Mouse (Mus musculus) MEL (cell line): ENCODE results near the gene Rnf215. TPM values are rescaled to one million over a fixed set of nuclear protein-coding genes. Genes with fewer than 3 reads are reported as not detected.
A peak's percentile ranks its signal among the peaks of the same experiment; 100 is the strongest.

Source experiments
- DNase-seq: peaks from one replicate; pipeline ENCODE4 v3.0.0; 2011; ENCODE audit warnings: low read depth, low spot score
- H3K27ac ChIP-seq: 2 replicates; pipeline ENCODE4 v1.5.1; 2012; ENCODE audit warnings: low read depth, mild to moderate bottlenecking, control low read depth, low read length, moderate library complexity; ENCODE audit not compliant: control insufficient read depth
- H3K27me3 ChIP-seq, 2 experiments: fragments of 150-350 bp in 1 of 2; sonication (generic) in 1 of 2; 2 replicates each; pipeline ENCODE4 v1.6.1; 2012; ENCODE audit warnings: low read length in 2 of 2, mild to moderate bottlenecking in 2 of 2, improper control_type of control experiment in 1 of 2, moderate library complexity in 1 of 2; ENCODE audit not compliant: insufficient read depth in 2 of 2, control insufficient read depth in 1 of 2
- H3K36me3 ChIP-seq, 2 experiments: 2 replicates each; pipeline ENCODE4 v1.6.1; 2012 to 2014; ENCODE audit warnings: low read length in 2 of 2, improper control_type of control experiment in 1 of 2, inconsistent platforms in 1 of 2, mild to moderate bottlenecking in 1 of 2; ENCODE audit not compliant: insufficient read depth in 2 of 2, control insufficient read depth in 1 of 2
- H3K4me1 ChIP-seq, 2 experiments: fragments of 150-350 bp in 1 of 2; sonication (generic) in 1 of 2; 2 replicates each; pipeline ENCODE4 v1.6.1; 2012; ENCODE audit warnings: low read length in 2 of 2, improper control_type of control experiment in 1 of 2, mild to moderate bottlenecking in 1 of 2; ENCODE audit not compliant: insufficient read depth in 2 of 2, control insufficient read depth in 1 of 2
- H3K4me3 ChIP-seq, 2 experiments: fragments of 150-350 bp in 1 of 2; sonication (generic) in 1 of 2; 2 replicates each; pipeline ENCODE4 v1.5.1; 2012; ENCODE audit warnings: low read depth in 2 of 2, low read length in 2 of 2, mild to moderate bottlenecking in 2 of 2, moderate library complexity in 2 of 2, control low read depth in 1 of 2, improper control_type of control experiment in 1 of 2; ENCODE audit not compliant: control insufficient read depth in 1 of 2, insufficient read depth in 1 of 2
- H3K79me2 ChIP-seq: 2 replicates; pipeline ENCODE4 v1.6.1; 2012; ENCODE audit warnings: mild to moderate bottlenecking, low read length, moderate library complexity; ENCODE audit not compliant: control insufficient read depth, poor library complexity, insufficient read depth
- H3K9ac ChIP-seq: 2 replicates; pipeline ENCODE4 v1.6.1; 2012; ENCODE audit warnings: low read depth, mild to moderate bottlenecking, control low read depth, low read length, moderate library complexity; ENCODE audit not compliant: control insufficient read depth, poor library complexity, severe bottlenecking
- H3K9me3 ChIP-seq: fragments of 150-350 bp; sonication (generic); replicated peaks from 2 replicates; pipeline ENCODE4 v1.6.1; 2012; ENCODE audit warnings: mild to moderate bottlenecking, low read length, improper control_type of control experiment, moderate library complexity; ENCODE audit not compliant: insufficient read depth
- CHD2 ChIP-seq: IDR thresholded peaks from 2 replicates; pipeline ENCODE4 v1.6.1; 2011; ENCODE audit warnings: low read length, improper control_type of control experiment
- CTCF ChIP-seq, 3 experiments: IDR thresholded peaks in 2 of 3; conservative IDR thresholded peaks in 1 of 3; 2 replicates each; pipeline ENCODE4 v1.5.1; 2011 to 2012; ENCODE audit warnings: low read length in 3 of 3, low read depth in 2 of 3, mild to moderate bottlenecking in 2 of 3, improper control_type of control experiment in 1 of 3, inconsistent platforms in 1 of 3, mixed read lengths in 1 of 3, moderate library complexity in 1 of 3; ENCODE audit not compliant: control insufficient read depth in 1 of 3, insufficient read depth in 1 of 3, poor library complexity in 1 of 3, severe bottlenecking in 1 of 3
- E2F4 ChIP-seq: IDR thresholded peaks from 2 replicates; pipeline ENCODE4 v1.6.1; 2011; ENCODE audit warnings: low read depth, low read length, improper control_type of control experiment, borderline replicate concordance
- ELF1 ChIP-seq: IDR thresholded peaks from 2 replicates; pipeline ENCODE4 v1.6.1; 2014; ENCODE audit warnings: low read depth, mild to moderate bottlenecking, inconsistent platforms, low read length, improper control_type of control experiment, moderate library complexity
- HCFC1 ChIP-seq: IDR thresholded peaks from 2 replicates; pipeline ENCODE4 v1.6.1; 2012; ENCODE audit warnings: low read depth, mild to moderate bottlenecking, inconsistent platforms, low read length, improper control_type of control experiment, moderate library complexity
- JUND ChIP-seq: IDR thresholded peaks from 2 replicates; pipeline ENCODE4 v1.6.1; 2011; ENCODE audit warnings: low read depth, mild to moderate bottlenecking, improper control_type of control experiment, low read length
- MAFK ChIP-seq: IDR thresholded peaks from 2 replicates; pipeline ENCODE4 v1.6.1; 2011; ENCODE audit warnings: low read depth, mild to moderate bottlenecking, low read length, improper control_type of control experiment, borderline replicate concordance
- MAX ChIP-seq: IDR thresholded peaks from 2 replicates; pipeline ENCODE4 v1.6.1; 2011; ENCODE audit warnings: low read length, improper control_type of control experiment
- MAZ ChIP-seq: IDR thresholded peaks from 2 replicates; pipeline ENCODE4 v1.6.1; 2012; ENCODE audit warnings: low read depth, mild to moderate bottlenecking, inconsistent platforms, low read length, improper control_type of control experiment
- MXI1 ChIP-seq: IDR thresholded peaks from 2 replicates; pipeline ENCODE4 v1.6.1; 2011; ENCODE audit warnings: mild to moderate bottlenecking, low read depth, low read length, improper control_type of control experiment
- MYC ChIP-seq: IDR thresholded peaks from 2 replicates; pipeline ENCODE4 v1.6.1; 2011; ENCODE audit warnings: low read depth, mild to moderate bottlenecking, low read length, improper control_type of control experiment, moderate library complexity
- NELFE ChIP-seq: IDR thresholded peaks from 2 replicates; pipeline ENCODE4 v1.6.1; 2011; ENCODE audit warnings: low read depth, low read length, improper control_type of control experiment
- POLR2A ChIP-seq, 2 experiments: IDR thresholded peaks; 2 replicates each; pipeline ENCODE4 v1.6.1; 2011 to 2012; ENCODE audit warnings: low read length in 2 of 2, mild to moderate bottlenecking in 2 of 2, control low read depth in 1 of 2, improper control_type of control experiment in 1 of 2, low read depth in 1 of 2, moderate library complexity in 1 of 2; ENCODE audit not compliant: control insufficient read depth in 1 of 2, insufficient read depth in 1 of 2, poor library complexity in 1 of 2
- POLR2AphosphoS2 ChIP-seq: IDR thresholded peaks from 2 replicates; pipeline ENCODE4 v1.6.1; 2011; ENCODE audit warnings: low read length, improper control_type of control experiment
- POLR2AphosphoS5 ChIP-seq: IDR thresholded peaks from 2 replicates; pipeline ENCODE4 v1.6.1; 2012; ENCODE audit warnings: low read depth, borderline replicate concordance, mild to moderate bottlenecking, inconsistent platforms, low read length, moderate library complexity, mixed read lengths
- RAD21 ChIP-seq: IDR thresholded peaks from 2 replicates; pipeline ENCODE4 v1.6.1; 2011; ENCODE audit warnings: mild to moderate bottlenecking, low read depth, low read length, improper control_type of control experiment
- RCOR1 ChIP-seq: IDR thresholded peaks from 2 replicates; pipeline ENCODE4 v1.6.1; 2012; ENCODE audit warnings: low read depth, mild to moderate bottlenecking, inconsistent platforms, low read length, improper control_type of control experiment
- SIN3A ChIP-seq: IDR thresholded peaks from 2 replicates; pipeline ENCODE4 v1.6.1; 2012; ENCODE audit warnings: low read length, improper control_type of control experiment, inconsistent platforms
- SMC3 ChIP-seq: IDR thresholded peaks from 2 replicates; pipeline ENCODE4 v1.6.1; 2011; ENCODE audit warnings: low read depth, low read length, improper control_type of control experiment
- TAL1 ChIP-seq: IDR thresholded peaks from 2 replicates; pipeline ENCODE4 v1.6.1; 2012; ENCODE audit warnings: mild to moderate bottlenecking, inconsistent platforms, low read length, moderate library complexity, mixed read lengths
- TBP ChIP-seq: IDR thresholded peaks from 2 replicates; pipeline ENCODE4 v1.8.0; 2011; ENCODE audit warnings: low read depth, low read length, improper control_type of control experiment
- UBTF ChIP-seq: IDR thresholded peaks from 2 replicates; pipeline ENCODE4 v1.6.1; 2012; ENCODE audit warnings: low read depth, mild to moderate bottlenecking, inconsistent platforms, low read length, improper control_type of control experiment, moderate library complexity, borderline replicate concordance; ENCODE audit not compliant: insufficient read depth
- USF2 ChIP-seq, 2 experiments: IDR thresholded peaks; 2 replicates each; pipeline ENCODE4 v1.6.1; 2011 to 2012; ENCODE audit warnings: improper control_type of control experiment in 2 of 2, low read length in 2 of 2, borderline replicate concordance in 1 of 2, inconsistent platforms in 1 of 2, low read depth in 1 of 2, mild to moderate bottlenecking in 1 of 2; ENCODE audit not compliant: insufficient read depth in 1 of 2
- ZC3H11A ChIP-seq: IDR thresholded peaks from 2 replicates; pipeline ENCODE4 v1.6.1; 2012; ENCODE audit warnings: low read depth, mild to moderate bottlenecking, inconsistent platforms, low read length, improper control_type of control experiment
- ZMIZ1 ChIP-seq: IDR thresholded peaks from 2 replicates; pipeline ENCODE4 v1.6.1; 2012; ENCODE audit warnings: low read depth, mild to moderate bottlenecking, inconsistent platforms, low read length, improper control_type of control experiment, moderate library complexity
- ZNF384 ChIP-seq: IDR thresholded peaks from 2 replicates; pipeline ENCODE4 v1.6.1; 2012; ENCODE audit warnings: low read depth, mild to moderate bottlenecking, inconsistent platforms, low read length, improper control_type of control experiment
- polyA plus RNA-seq, 2 experiments: library from polyadenylated mRNA; stranded (reverse) in 1 of 2; unstranded in 1 of 2; fragments of >175 nt in 1 of 2; fragments of >200 nt in 1 of 2; gene quantifications; 2 replicates each; pipeline versions ENCODE4 v1.2.1 to v1.2.4; 2012; ENCODE audit warnings: low replicate concordance in 2 of 2, low read depth in 1 of 2; ENCODE audit not compliant: insufficient read length in 2 of 2, insufficient read depth in 1 of 2, missing spikeins in 1 of 2
- total RNA-seq: library from RNA; depleted of rRNA; stranded (reverse); fragments of 300-350 nt; gene quantifications from 2 replicates; pipeline ENCODE4 v1.2.3, GENCODE M21; 2012; rRNA removed

Rnf215 gene
- total RNA-seq (10.1 and 11.3 TPM in 2 replicates), polyA plus RNA-seq (10 to 100 TPM in 1 of 2 experiments, not detected in 1; 13.2 TPM)

- Histone ChIP-seq H3K27ac (peak within 1 kb of the TSS; percentile 40), H3K36me3 (peaks cover 0 to 2% of the 10 kb centered on the region in 2 experiments; a peak in 1 of 4 replicates), H3K27me3 (no peaks in the 10 kb centered on the region), H3K4me3 (peak within 1 kb of the TSS; percentile 70 to 90), H3K4me1 (peaks cover 5 to 10% of the 10 kb centered on the region in 2 experiments; a peak in 3 of 4 replicates), H3K9me3 (no peaks in the 10 kb centered on the region), H3K9ac (peak within 1 kb of the TSS; percentile 93), H3K79me2 (peaks cover 6% of the 10 kb centered on the region)
- TF ChIP-seq POLR2A (IDR thresholded peaks at IDR 0.05; ENCODE audit: control insufficient read depth in 1 of 2, insufficient read depth in 1 of 2, low read depth in 1 of 2, low read length in 2 of 2, poor library complexity in 1 of 2) (peak; percentile 80 to 82; a peak in 3 of 4 replicates), CHD2 (no peak), SIN3A (peak; percentile 25), POLR2AphosphoS2 (peak; percentile 60; the same call in 1 of the 2 replicates), MAX (0 out of 2 replicates have a peak, but pooled peaks have one; percentile 22), MAFK (no peak), MXI1 (peak; percentile 40), CTCF (IDR thresholded peaks at IDR 0.05 in 2 of 3, conservative IDR thresholded peaks at IDR 0.05 in 1 of 3; ENCODE audit: control insufficient read depth in 1 of 3, insufficient read depth in 1 of 3, low read depth in 2 of 3, low read length in 3 of 3, poor library complexity in 1 of 3, severe bottlenecking in 1 of 3) (peak; percentile 56 to 99 (median 77)), HCFC1 (peak; percentile 65), USF2 (IDR thresholded peaks at IDR 0.05; ENCODE audit: borderline replicate concordance in 1 of 2, insufficient read depth in 1 of 2, low read depth in 1 of 2, low read length in 2 of 2) (no peak), SMC3 (peak; percentile 84), MAZ (peak; percentile 97), POLR2AphosphoS5 (no peak), MYC (no peak), JUND (no peak), ELF1 (no peak), RAD21 (peak; percentile 41), TAL1 (no peak), TBP (no peak), NELFE (peak; percentile 81), ZMIZ1 (peak; percentile 47; the same call in 1 of the 2 replicates), E2F4 (no peak), UBTF (no peak), ZC3H11A (peak; percentile 32; the same call in 1 of the 2 replicates), ZNF384 (no peak), RCOR1 (no peak)
- peak; percentile 96 for DNase-seq
Measured at GRCm38 (mm10) chr11:4134986-4135935, at the start of gene Rnf215. Gene Rnf215 (plus strand): TSS chr11:4135202.
